Mouse (Mus musculus): Measurements from ENCODE around the gene Med27. TPM values are rescaled to one million over a fixed set of nuclear protein-coding genes. Genes with fewer than 3 reads are reported as not detected.

The Med27 gene
- 59.7 and 63.3 TPM in 2 replicates for polyA plus RNA-seq (2016; fragmentation: Nextera tagmentation; extraction: Ambion mirVana)

DNA sequence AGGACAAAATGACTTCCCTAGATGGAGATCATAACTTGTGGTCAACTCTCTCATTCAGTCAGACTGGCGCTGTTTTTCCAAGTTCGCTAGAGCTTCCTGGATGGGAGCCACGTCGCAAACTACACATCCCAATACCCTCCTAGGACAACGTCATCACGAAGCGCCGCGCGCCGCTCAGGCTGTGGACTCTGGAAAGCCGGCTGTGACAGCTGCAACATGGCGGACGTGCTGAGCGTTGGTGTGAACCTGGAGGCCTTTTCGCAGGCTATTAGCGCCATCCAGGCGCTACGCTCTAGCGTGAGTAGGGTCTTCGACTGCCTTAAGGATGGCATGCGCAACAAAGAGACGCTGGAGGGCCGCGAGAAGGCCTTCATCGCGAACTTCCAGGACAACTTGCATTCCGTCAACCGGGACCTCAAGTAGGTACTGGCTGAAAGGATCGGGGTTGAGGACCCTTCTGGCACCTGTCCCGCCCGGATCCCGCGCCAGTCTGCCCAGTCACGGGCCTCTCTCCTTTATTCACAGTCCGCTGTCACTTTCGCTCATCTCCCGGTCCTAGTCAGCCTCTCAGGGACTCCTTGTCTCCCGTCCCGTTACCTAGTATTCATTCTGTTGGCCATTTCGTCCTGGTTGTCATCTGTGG, at the start of gene Med27:
Gene Med27 (plus strand): TSS at position 191 of the 643 bp plus-strand sequence.
- Histone ChIP-seq H3K4me3 (peak within 1 kb of the TSS; percentile 93), H3K27ac (peak within 1 kb of the TSS; percentile 85), H3K27me3 (ENCODE audit: poor library complexity, severe bottlenecking) (no peaks in the 10 kb centered on the region), H3K4me1 (peaks cover 17% of the 10 kb centered on the region), H3K9me3 (no peaks in the 10 kb centered on the region), H3K36me3 (replicated peaks) (peaks cover 20% of the 10 kb centered on the region)
- under 1% methylated on average over 41 of the region's 41 CpGs for WGBS
- peak; percentile 94 for DNase-seq (ENCODE audit: extremely low spot score, low spot score)

DNA sequence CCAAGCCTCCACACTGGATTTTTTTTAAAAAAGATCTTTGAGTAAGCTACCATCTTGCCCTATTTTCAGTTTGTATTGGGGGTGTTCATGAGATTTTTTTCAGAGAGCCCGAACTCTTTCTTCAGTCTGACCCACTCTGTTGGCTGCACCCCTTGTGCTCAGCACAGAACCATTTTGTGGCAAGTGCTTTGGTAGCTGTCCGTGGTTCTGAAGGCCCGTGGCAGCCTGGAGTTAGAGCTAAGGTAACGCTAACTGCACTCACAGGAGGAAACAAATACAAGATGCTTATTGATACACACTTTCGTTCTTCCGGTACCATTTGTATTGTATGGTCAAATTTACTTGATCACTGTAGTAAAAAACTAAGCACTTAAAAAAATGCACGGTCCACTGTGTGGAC, 36.7 kb upstream of the Med27 start:
- WGBS, result 50% methylated on average over 7 of the region's 7 CpGs
- no peak for DNase-seq (ENCODE audit: extremely low spot score, low spot score)
- Histone ChIP-seq H3K4me3 (no peak overlapping the region), H3K27ac (no peak overlapping the region), H3K4me1 (no peaks in the 10 kb centered on the region), H3K36me3 (replicated peaks) (no peaks in the 10 kb centered on the region), H3K9me3 (no peaks in the 10 kb centered on the region), H3K27me3 (ENCODE audit: poor library complexity, severe bottlenecking) (no peaks in the 10 kb centered on the region)

DNA sequence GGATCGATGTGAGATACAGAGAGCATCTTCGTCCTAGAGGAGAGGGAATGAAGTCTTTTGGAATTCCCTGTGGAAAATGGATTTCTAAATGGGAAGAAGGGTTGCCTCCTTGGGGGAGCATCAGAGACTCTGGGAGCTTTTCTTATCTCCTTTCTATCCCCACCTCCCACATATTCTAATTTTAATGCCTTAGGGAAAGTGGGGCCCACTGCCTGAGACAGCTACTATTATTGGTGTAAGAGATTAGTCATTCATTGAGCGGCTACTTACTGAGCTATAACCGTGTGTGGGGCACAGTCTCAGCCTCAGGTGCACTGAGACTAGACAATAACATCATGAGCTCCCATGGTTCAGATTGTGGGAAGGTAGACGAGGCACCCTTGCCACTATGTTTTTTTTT, 34.6 kb upstream of the Med27 start:
- WGBS, result 82% methylated on average over 5 of the region's 5 CpGs

DNA sequence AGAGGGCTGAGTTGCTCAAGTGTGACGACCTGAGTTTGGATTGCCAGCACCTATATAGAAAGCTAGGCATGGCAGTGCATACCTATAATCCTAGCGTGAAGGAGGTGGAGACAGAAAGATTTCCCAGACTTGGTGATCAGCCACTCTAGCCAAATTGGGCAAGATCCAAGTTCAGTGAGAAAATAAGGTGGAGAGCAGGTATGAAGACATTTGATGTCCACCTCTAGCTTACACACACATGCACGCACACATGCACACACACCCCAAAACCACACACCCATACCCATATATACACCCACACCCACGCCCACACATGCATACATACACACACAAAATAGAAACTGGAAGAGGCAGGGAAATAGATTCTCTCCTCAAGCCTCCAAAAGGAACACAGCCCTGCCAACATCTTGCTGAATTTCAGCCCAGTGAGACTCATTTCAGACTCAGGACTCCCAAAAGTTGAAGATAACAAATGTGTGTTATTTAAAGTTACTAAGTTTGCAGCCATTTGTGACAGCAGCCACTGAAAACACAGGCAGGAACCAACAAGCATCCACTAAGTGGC, 28.6 kb upstream of the Med27 start:
- no peaks in the 10 kb centered on the region for H3K9me3 ChIP-seq
- no peaks in the 10 kb centered on the region for H3K4me1 ChIP-seq
- WGBS, result 77% methylated on average over 4 of the region's 4 CpGs
- H3K27ac ChIP-seq, result no peak overlapping the region
- no peaks in the 10 kb centered on the region for H3K27me3 ChIP-seq (ENCODE audit: poor library complexity, severe bottlenecking)
- no peaks in the 10 kb centered on the region for H3K36me3 ChIP-seq (replicated peaks)
- no peak overlapping the region for H3K4me3 ChIP-seq
- no peak for DNase-seq (ENCODE audit: extremely low spot score, low spot score)

More for the DNA sequence above, 34.6 kb upstream of the Med27 start:
- Histone ChIP-seq H3K36me3 (replicated peaks) (no peaks in the 10 kb centered on the region), H3K27ac (no peak overlapping the region), H3K4me1 (no peaks in the 10 kb centered on the region), H3K4me3 (no peak overlapping the region), H3K27me3 (ENCODE audit: poor library complexity, severe bottlenecking) (no peaks in the 10 kb centered on the region), H3K9me3 (no peaks in the 10 kb centered on the region)
- no peak for DNase-seq (ENCODE audit: extremely low spot score, low spot score)

DNA sequence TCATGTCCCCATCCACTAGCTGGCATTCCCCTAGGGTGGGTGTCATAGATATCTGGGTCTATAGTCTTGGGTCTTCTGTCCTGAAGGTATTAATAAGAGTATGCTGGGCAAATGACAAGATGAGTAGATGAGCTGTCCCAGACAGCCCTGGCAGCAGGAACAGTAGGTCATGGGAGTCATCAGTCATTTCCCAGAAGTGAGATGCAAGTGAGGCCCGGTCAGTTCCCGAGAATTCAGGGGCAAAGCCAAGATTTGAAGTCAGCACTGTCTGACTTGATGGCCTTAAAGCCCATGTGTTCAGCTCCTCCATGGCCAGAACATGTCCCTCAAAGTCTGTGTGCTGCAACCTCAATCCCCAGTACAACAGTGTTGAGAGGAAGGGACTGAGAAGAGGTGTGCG, 28.0 kb upstream of the Med27 start:
- H3K27me3 ChIP-seq (ENCODE audit: poor library complexity, severe bottlenecking), result no peaks in the 10 kb centered on the region
- H3K4me1 ChIP-seq, result no peaks in the 10 kb centered on the region
- no peak overlapping the region for H3K27ac ChIP-seq
- no peak overlapping the region for H3K4me3 ChIP-seq
- no peak for DNase-seq (ENCODE audit: extremely low spot score, low spot score)
- WGBS, result 93% methylated on average over 3 of the region's 3 CpGs
- no peaks in the 10 kb centered on the region for H3K36me3 ChIP-seq (replicated peaks)
- H3K9me3 ChIP-seq, result no peaks in the 10 kb centered on the region

GRCm38 (mm10) chr2:29320229-29320751, 26.3 kb upstream of the Med27 start:
- no peaks in the 10 kb centered on the region for H3K9me3 ChIP-seq
- 79% methylated on average over 11 of the region's 11 CpGs for WGBS
- H3K4me3 ChIP-seq, result no peak overlapping the region
- no peak for DNase-seq (ENCODE audit: extremely low spot score, low spot score)
- H3K4me1 ChIP-seq, result no peaks in the 10 kb centered on the region
- no peaks in the 10 kb centered on the region for H3K27me3 ChIP-seq (ENCODE audit: poor library complexity, severe bottlenecking)
- no peaks in the 10 kb centered on the region for H3K36me3 ChIP-seq (replicated peaks)
- no peak overlapping the region for H3K27ac ChIP-seq

GRCm38 (mm10) chr2:29320780-29321179, 25.8 kb upstream of the Med27 start:
- H3K36me3 ChIP-seq (replicated peaks), result no peaks in the 10 kb centered on the region
- no peaks in the 10 kb centered on the region for H3K4me1 ChIP-seq
- H3K27me3 ChIP-seq (ENCODE audit: poor library complexity, severe bottlenecking), result no peaks in the 10 kb centered on the region
- H3K9me3 ChIP-seq, result no peaks in the 10 kb centered on the region
- 89% methylated on average over 6 of the region's 6 CpGs for WGBS
- no peak overlapping the region for H3K27ac ChIP-seq
- H3K4me3 ChIP-seq, result no peak overlapping the region
- DNase-seq (ENCODE audit: extremely low spot score, low spot score), result no peak

GRCm38 (mm10) chr2:29324456-29324855, 22.2 kb upstream of the Med27 start:
- H3K27me3 ChIP-seq (ENCODE audit: poor library complexity, severe bottlenecking), result no peaks in the 10 kb centered on the region
- WGBS, result 89% methylated on average over 2 of the region's 2 CpGs

GRCm38 (mm10) chr2:29330471-29330870, 16.1 kb upstream of the Med27 start:
- Histone ChIP-seq H3K9me3 (no peaks in the 10 kb centered on the region), H3K27ac (no peak overlapping the region), H3K4me3 (no peak overlapping the region), H3K27me3 (ENCODE audit: poor library complexity, severe bottlenecking) (no peaks in the 10 kb centered on the region), H3K4me1 (no peaks in the 10 kb centered on the region), H3K36me3 (replicated peaks) (no peaks in the 10 kb centered on the region)
- no peak for DNase-seq (ENCODE audit: extremely low spot score, low spot score)
- WGBS, result 90% methylated on average over 1 of the region's 1 CpGs

More at GRCm38 (mm10) chr2:29324456-29324855, 22.2 kb upstream of the Med27 start:
- no peak overlapping the region for H3K4me3 ChIP-seq
- H3K27ac ChIP-seq, result no peak overlapping the region
- no peak for DNase-seq (ENCODE audit: extremely low spot score, low spot score)
- H3K9me3 ChIP-seq, result no peaks in the 10 kb centered on the region
- H3K36me3 ChIP-seq (replicated peaks), result no peaks in the 10 kb centered on the region
- H3K4me1 ChIP-seq, result no peaks in the 10 kb centered on the region

DNA sequence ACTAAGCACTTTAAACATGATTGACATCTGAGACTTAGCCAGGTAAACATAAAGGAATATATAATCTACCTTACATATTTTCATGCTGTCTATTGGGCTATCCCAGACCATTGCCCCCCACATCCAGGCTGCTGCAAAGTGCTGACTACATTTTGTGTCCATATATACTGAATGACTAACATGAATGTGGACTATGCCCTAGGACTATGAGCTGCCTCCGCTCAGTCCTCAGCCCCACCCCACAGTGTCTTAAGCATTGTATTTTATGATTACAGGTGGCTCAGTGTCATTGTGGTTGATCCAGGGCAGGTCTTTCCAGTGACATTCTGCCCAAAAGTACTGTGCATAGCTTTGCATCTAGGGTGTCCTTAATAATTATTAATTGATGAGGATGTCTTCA, 8.2 kb upstream of the Med27 start:
- Histone ChIP-seq H3K4me1 (no peaks in the 10 kb centered on the region), H3K36me3 (replicated peaks) (no peaks in the 10 kb centered on the region), H3K4me3 (no peak overlapping the region), H3K9me3 (no peaks in the 10 kb centered on the region), H3K27me3 (ENCODE audit: poor library complexity, severe bottlenecking) (no peaks in the 10 kb centered on the region), H3K27ac (no peak overlapping the region)
- DNase-seq (ENCODE audit: extremely low spot score, low spot score), result no peak
- WGBS, result 92% methylated on average over 1 of the region's 1 CpGs

DNA sequence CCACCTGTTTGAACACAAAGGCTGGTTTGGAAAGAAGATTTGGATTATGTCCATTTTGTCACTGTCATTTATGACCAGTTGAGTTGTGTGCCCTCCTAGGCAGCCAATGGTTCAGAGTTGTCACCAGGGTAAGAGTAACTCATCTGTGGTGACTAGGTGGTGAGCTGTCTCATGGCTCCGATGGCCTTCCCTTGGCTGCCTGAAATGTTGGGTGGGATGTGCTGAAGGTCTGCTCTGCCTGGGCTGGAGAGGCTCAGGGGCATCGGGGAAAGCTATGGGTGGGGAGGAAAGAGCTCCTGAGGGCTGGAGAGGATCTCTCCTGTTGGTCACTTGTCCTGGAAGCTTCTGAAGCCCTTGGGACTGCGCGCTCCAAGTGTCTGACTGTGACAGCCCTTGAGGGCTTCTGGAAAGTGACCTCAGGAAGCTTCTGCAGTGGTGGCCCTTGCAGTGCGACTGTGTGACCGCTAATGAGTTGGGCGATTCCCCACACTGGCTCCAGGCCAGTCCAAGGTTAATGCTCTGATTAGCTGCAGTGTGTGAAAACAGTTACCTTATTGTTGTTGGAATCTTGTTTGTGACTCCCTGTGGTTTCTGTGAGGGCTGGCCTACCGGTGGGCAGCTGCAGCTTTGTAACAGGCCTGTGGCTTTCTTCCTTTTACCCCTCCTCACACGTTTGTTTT, 12.2 kb downstream of the Med27 start:
- no peaks in the 10 kb centered on the region for H3K9me3 ChIP-seq
- DNase-seq (ENCODE audit: extremely low spot score, low spot score), result no peak
- no peak overlapping the region for H3K4me3 ChIP-seq
- H3K36me3 ChIP-seq (replicated peaks), result peaks cover 18% of the 10 kb centered on the region
- peaks cover 15% of the 10 kb centered on the region for H3K4me1 ChIP-seq
- no peak overlapping the region for H3K27ac ChIP-seq
- no peaks in the 10 kb centered on the region for H3K27me3 ChIP-seq (ENCODE audit: poor library complexity, severe bottlenecking)
- 36% methylated on average over 9 of the region's 9 CpGs for WGBS

- Histone ChIP-seq H3K36me3 (replicated peaks) (peaks cover 5% of the 10 kb centered on the region; the same call in 1 of the 2 replicates), H3K4me1 (peaks cover 15% of the 10 kb centered on the region), H3K27ac (no peak overlapping the region), H3K9me3 (no peaks in the 10 kb centered on the region), H3K4me3 (no peak overlapping the region), H3K27me3 (ENCODE audit: poor library complexity, severe bottlenecking) (no peaks in the 10 kb centered on the region)
- 82% methylated on average over 3 of the region's 3 CpGs for WGBS
- DNase-seq (ENCODE audit: extremely low spot score, low spot score), result no peak
Observed at GRCm38 (mm10) chr2:29360956-29361355, 14.3 kb downstream of the Med27 start.

All from forebrain, embryonic 10.5 days (tissue).